Mouse (Mus musculus): ENCODE measurements around the gene Smco1.
A peak's percentile ranks its signal among the peaks of the same experiment; 100 is the strongest.

Smco1 gene

GRCm38 (mm10) chr16:32311970-32312369 is 40.7 kb downstream of the Smco1 start:
- DNase-seq (ENCODE audit: low read depth, low spot score): no peak

- peak; percentile 92 for DNase-seq (ENCODE audit: low read depth, low spot score)
These were observed 41.1 kb downstream of the Smco1 start for GRCm38 (mm10) chr16:32312386-32312785.

GRCm38 (mm10) chr16:32312859-32313258 is 41.6 kb downstream of the Smco1 start:
- peak; percentile 83 for DNase-seq (ENCODE audit: low read depth, low spot score)

- no peak for DNase-seq (ENCODE audit: low read depth, low spot score)
These were observed 45.3 kb downstream of the Smco1 start for GRCm38 (mm10) chr16:32316601-32317000.

- peak; percentile 69 for DNase-seq (ENCODE audit: low read depth, low spot score)
These were observed 52.7 kb downstream of the Smco1 start for GRCm38 (mm10) chr16:32323953-32324352.

All from R1 (cell line).